Mouse (Mus musculus) gastrocnemius, postnatal 25 days (tissue): ENCODE data around the gene Pan3. TPM values are rescaled to one million over a fixed set of nuclear protein-coding genes. Genes with fewer than 3 reads are reported as not detected.

ENCODE experiments used
- DNase-seq: peaks from one replicate; pipeline ENCODE4 v3.0.0; 2022
- total RNA-seq, 2 experiments: library from RNA; stranded (reverse); gene quantifications; 1 replicate in 1 of 2; 2 replicates in 1 of 2; pipeline ENCODE4 v1.2.3; 2021

Pan3 gene
- total RNA-seq, 2 experiments from 2014 or later: 17.4 to 26.1 TPM

DNA sequence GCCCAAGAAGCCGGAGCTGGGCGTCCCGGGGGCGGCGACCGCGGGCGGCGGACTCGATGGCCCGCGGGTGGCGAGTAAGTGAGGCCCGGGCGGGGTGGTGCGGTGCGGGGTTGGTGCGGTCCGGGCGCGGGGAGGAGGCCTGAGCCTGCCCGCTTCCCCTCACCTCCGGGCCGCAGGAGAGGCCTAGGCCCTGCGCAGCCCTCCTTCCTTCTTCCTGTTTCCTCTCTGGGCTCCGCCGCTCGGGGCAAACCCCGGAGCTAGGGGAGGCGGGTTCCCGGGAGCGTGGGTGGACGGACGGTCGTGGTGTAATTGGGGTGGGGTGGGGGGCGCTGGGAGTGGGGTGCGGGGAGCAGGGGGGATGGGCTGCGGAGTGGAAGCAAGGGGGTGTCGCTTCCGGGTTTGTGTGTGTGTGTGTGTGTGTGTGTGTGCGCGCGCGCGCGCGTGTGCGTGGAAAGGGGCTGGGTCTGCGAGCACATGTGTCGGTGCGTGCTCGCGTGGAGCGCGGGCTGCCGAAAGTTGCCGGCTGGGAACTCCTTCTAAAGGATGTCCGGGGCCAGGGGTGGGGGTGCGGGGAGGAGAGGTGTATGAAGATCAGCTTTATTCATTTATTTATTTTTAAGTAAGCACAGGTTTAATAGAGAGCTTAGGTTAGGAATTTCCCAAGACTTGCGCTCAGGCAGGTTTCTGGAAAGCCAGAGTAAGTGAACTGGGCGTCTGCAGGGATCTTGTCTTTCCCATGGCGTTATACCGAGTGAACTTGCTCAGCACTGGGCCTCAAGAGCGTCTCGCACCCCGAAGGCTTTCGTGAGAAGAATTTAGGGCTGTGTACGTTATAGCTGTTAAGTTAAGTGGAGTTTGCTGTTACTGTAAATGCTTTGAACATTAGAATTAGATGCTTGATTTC lies 1.2 kb downstream of the Pan3 start:
- DNase-seq: peak; percentile 64

DNA sequence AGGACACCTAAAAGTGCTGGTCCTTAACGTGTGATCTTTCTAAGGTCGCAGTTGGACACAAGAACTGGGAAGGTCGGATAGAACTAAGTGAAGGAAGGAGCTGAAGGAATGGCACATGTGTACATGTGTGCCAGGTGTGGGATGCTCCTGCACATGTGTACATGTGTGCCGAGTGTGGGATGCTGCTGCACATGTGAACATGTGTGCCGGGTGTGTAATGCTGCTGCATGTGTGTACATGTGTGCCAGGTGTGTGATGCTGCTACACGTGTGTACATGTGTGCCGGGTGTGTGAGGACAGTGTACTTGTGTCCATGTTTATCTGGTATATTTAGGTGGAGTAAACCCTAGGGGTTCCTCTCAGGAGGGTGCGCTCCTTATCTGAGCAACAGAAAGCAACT lies 3.0 kb downstream of the Pan3 start:
- no peak for DNase-seq

GRCm38 (mm10) chr5:147435224-147435623 lies 5.3 kb downstream of the Pan3 start:
- no peak for DNase-seq

DNA sequence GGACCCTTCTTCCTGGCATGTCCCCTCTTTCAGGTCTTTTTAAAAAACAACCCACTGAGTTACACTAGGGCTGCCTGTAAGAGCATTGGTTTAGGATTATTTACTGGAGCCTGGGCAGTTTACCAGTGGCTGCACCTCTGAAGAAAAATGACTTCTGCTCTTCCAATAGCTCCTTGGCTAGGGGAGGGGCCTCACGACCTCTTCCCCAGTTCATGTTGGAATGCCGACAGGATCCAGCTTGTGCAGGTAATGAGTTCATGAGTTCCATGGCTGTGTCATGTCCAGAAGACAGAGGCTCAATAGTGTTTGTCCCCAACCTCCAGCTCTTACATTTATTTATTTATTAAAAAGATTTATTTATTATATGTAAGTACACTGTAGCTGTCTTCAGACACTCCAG lies 5.8 kb downstream of the Pan3 start:
- DNase-seq: no peak

GRCm38 (mm10) chr5:147436491-147436890 lies 6.5 kb downstream of the Pan3 start:
- no peak for DNase-seq

GRCm38 (mm10) chr5:147440996-147441507 lies 11.1 kb downstream of the Pan3 start:
- no peak for DNase-seq

DNA sequence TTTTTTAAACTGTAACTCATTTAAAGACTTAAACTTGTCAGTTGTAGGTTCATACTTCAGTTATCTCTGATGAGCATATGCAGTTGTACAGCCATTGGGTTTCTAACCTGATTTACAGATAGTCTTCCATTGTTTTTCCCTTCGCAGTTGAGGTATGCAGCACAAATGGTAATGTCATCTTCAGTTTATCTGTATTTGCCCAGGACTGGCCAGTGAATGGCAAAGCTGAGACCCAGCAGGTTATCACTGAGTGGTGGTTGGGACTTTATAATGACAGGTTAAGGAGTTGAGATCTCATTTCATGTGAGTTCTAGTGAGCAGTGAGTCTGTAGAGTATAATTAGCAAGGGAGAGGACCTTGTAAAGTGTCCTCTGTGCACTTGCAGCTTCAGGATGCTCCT lies 12.0 kb downstream of the Pan3 start:
- no peak for DNase-seq

GRCm38 (mm10) chr5:147442741-147443140 lies 12.8 kb downstream of the Pan3 start:
- DNase-seq: no peak

- DNase-seq: no peak
Measured at GRCm38 (mm10) chr5:147444298-147444697, 14.3 kb downstream of the Pan3 start.

DNA sequence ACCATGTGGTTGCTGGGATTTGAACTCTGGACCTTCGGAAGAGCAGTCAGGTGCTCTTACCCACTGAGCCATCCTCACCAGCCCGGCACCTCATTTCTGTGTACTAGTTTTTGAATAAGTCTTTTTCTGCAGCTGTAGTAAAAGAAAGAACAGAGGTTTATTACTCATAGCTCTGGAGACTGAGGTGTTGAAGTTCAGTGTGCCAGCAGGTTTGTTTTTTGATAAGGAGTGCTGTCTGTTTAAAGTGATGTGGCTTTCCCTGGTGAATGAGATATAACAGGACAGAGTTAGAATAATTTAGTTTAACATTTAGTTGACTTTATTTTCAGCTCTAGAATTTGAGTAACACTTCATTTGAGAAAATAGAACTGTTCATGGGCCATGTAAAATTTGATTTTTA lies 14.8 kb downstream of the Pan3 start:
- no peak for DNase-seq

DNA sequence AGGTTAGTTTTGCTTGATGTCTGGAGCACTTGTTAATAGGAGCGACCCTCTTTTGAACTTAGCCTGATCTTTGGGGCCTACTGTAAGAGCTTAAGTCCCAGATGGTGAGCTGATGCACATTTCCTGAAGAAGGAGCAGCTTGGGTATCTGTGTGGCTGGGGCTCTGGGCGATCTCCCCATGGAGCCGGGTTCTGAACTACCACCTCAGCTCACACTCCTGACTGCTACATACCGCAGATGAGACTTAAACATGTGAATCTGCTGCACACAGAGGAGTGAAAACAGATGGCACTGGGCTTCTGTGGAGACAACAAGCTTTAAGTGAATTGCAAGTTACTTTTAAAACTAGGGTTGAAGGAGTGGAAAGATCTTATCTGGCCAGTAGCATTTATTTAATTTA lies 15.3 kb downstream of the Pan3 start:
- DNase-seq: no peak

GRCm38 (mm10) chr5:147448526-147448925 lies 18.6 kb downstream of the Pan3 start:
- no peak for DNase-seq

GRCm38 (mm10) chr5:147448933-147449332 lies 19.0 kb downstream of the Pan3 start:
- DNase-seq: no peak

- DNase-seq: no peak
Measured at GRCm38 (mm10) chr5:147456491-147456890, 26.5 kb downstream of the Pan3 start.

- DNase-seq: no peak
Measured at GRCm38 (mm10) chr5:147459821-147460567, 30.0 kb downstream of the Pan3 start.

DNA sequence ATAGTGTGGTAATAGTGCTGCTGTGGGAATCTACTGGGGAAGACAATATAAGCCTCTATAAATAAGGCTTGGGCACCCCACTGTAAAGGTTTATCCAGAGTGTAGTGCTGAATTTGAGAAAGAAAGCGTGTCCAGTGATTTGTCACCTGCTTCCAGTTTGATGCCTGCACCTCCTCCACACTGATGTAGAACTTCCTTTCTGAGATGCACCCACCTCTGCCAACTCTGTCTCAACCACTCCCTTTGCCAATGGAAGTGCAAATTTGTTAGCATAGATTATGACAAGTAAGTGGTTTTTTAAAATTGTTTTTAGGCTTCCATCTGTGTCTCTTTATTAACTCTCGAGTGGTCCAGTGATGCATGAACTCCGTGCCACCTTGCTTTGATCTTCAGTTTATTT lies 33.3 kb downstream of the Pan3 start:
- no peak for DNase-seq

GRCm38 (mm10) chr5:147466361-147466760 lies 36.4 kb downstream of the Pan3 start:
- DNase-seq: no peak

DNA sequence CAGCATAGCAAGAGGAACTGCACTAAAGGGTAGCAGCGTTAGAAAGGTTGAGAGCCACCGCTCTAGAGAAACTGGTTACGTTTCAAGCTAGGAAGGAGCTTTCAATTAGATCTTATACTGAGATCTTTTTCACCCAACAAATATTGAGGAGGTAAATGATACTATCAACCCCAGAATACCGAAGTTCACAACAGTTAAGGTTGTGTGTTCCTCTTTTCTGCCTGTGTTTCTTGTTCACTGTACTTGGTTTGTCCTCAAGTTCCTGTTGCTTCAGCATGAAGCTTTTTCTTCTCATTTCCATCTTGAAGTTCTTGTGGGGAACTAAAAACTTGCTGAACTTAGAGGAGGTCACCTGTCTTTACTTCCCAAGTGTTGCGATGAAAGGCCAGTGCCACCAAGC lies 41.2 kb downstream of the Pan3 start:
- DNase-seq: no peak

- DNase-seq: no peak
Measured at GRCm38 (mm10) chr5:147473071-147473470, 43.1 kb downstream of the Pan3 start.

DNA sequence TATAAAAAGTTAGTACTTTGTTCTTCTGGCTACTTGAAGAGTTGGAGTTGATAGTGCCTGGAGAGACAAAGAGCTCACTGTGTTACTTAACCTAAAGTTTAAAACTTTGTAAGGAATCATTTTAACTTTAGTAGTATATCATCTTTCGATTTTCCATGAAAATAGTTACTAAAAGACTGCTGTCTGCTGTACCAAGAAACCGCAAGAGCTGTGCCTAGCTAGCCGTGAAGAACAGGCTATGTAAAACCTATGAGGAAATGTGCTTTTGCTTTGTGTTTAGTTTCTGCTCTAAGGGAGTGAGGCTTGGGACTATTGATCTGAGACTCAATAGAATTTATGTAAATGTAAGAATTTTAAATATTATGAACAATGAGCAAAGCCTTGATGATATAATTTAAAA lies 43.9 kb downstream of the Pan3 start:
- DNase-seq: no peak

GRCm38 (mm10) chr5:147476109-147476508 lies 46.1 kb downstream of the Pan3 start:
- no peak for DNase-seq

- no peak for DNase-seq
Measured at GRCm38 (mm10) chr5:147477106-147477505, 47.1 kb downstream of the Pan3 start.

DNA sequence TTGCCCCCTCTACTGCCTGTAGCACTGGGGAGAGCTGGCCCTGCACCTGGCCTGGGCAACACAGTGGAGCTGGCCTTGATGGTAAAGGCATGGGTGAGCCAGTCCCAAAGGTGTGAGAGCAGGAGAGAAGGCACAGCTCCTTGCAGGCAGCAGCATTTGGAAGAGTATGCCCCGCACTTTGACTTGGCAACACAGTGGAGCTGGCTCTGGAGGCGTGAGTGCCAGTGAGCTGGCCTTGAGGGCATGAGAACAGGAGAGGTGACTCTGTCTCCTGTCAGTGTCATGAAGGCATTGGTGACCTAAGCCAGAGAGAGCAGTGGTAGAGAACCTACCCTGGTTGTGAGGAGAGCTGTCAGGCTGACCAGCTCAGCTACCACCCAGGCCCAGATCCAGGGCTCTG lies 49.4 kb downstream of the Pan3 start:
- peak; percentile 13 for DNase-seq
